Mouse (Mus musculus): ENCODE data around the gene Ccdc127. TPM values are rescaled to one million over a fixed set of nuclear protein-coding genes. Genes with fewer than 3 reads are reported as not detected.

The Ccdc127 gene
- polyA plus RNA-seq, 1 experiment from 2014 or later = 33.1 TPM

- WGBS = 12% methylated on average over 11 of the region's 11 CpGs
- H3K27ac ChIP-seq (replicated peaks) = no peak within 1 kb of the TSS
- no peak within 1 kb of the TSS for H3K4me2 ChIP-seq (replicated peaks; ENCODE audit: low read depth)
- H3K4me1 ChIP-seq (replicated peaks; ENCODE audit: control insufficient read depth, insufficient read depth) = no peaks in the 10 kb centered on the region
- H3K27me3 ChIP-seq (ENCODE audit: control insufficient read depth, insufficient read depth, low read length) = no peaks in the 10 kb centered on the region
- no peak for TF ChIP-seq CTCF (IDR thresholded peaks at IDR 0.05; ENCODE audit: low read depth)
- TF ChIP-seq EP300 (optimal IDR thresholded peaks at IDR 0.05) = no peak
- no peaks in the 10 kb centered on the region for H3K9me3 ChIP-seq (ENCODE audit: control insufficient read depth, low read length)
- no peak for ATAC-seq (ENCODE audit: low FRiP score, low TSS enrichment)
- DNase-seq (ENCODE audit: low spot score) = no peak
- no peaks in the 10 kb centered on the region for H3K36me3 ChIP-seq (ENCODE audit: control insufficient read depth, insufficient read depth, low read length)
- no peak within 1 kb of the TSS for H3K9ac ChIP-seq (ENCODE audit: low read length)
- no peak within 1 kb of the TSS for H3K4me3 ChIP-seq (ENCODE audit: low read depth, low read length)
Measured at GRCm38 (mm10) chr13:74399298-74399839, 49.3 kb downstream of the Ccdc127 start, which contains the start of gene Ftl1-ps1. Gene Ftl1-ps1, plus strand, starts transcription at chr13:74399694.

MicroRNA genes within 50 kb of the gene (microRNA counts, 519-probe panel; counts per million panel counts)
- not detected for microRNA mmu-miR-692

Small RNAs within 50 kb of the gene (microRNA-seq; reads per million reads assigned to microRNA genes)
- not detected for gene Mir692-3

Other genes starting within 250 kb of the Ccdc127 start
- gene Slc9a3, start 228.9 kb upstream of the Ccdc127 start, polyA plus RNA-seq (2015; fragmentation: Nextera tagmentation; extraction: Ambion mirVana) = 1.3 TPM in 2 replicates
- 43.2 and 44.5 TPM in 2 replicates for gene Exoc3, start 141.6 kb upstream of the Ccdc127 start, polyA plus RNA-seq (2015; fragmentation: Nextera tagmentation; extraction: Ambion mirVana)
- 0.47 and 0.53 TPM in 2 replicates for gene Ahrr, start 58.0 kb upstream of the Ccdc127 start, polyA plus RNA-seq (2015; fragmentation: Nextera tagmentation; extraction: Ambion mirVana)
- gene Pdcd6, start 32.7 kb upstream of the Ccdc127 start, polyA plus RNA-seq (2015; fragmentation: Nextera tagmentation; extraction: Ambion mirVana) = 138 and 142 TPM in 2 replicates
- gene Sdha, start within 50 bp of the Ccdc127 start, polyA plus RNA-seq (2015; fragmentation: Nextera tagmentation; extraction: Ambion mirVana) = 156 and 171 TPM in 2 replicates
- not detected in 2 replicates for gene Lrrc14b, start 13.7 kb downstream of the Ccdc127 start, polyA plus RNA-seq (2015; fragmentation: Nextera tagmentation; extraction: Ambion mirVana)
- gene Zfp72, start 40.5 kb downstream of the Ccdc127 start, polyA plus RNA-seq (2015; fragmentation: Nextera tagmentation; extraction: Ambion mirVana) = 1.7 and 2.3 TPM in 2 replicates
- gene Ftl1-ps1, start 49.4 kb downstream of the Ccdc127 start, polyA plus RNA-seq (2015; fragmentation: Nextera tagmentation; extraction: Ambion mirVana) = 92.7 and 99.0 TPM in 2 replicates
- 10.6 and 10.7 TPM in 2 replicates for gene Zfp825, start 143.7 kb downstream of the Ccdc127 start, polyA plus RNA-seq (2015; fragmentation: Nextera tagmentation; extraction: Ambion mirVana)

Data from stomach, postnatal 0 days (tissue).